Mouse (Mus musculus): Measurements from ENCODE around the gene Cryba1. TPM values are rescaled to one million over a fixed set of nuclear protein-coding genes. Genes with fewer than 3 reads are reported as not detected.

The Cryba1 gene
- polyA plus RNA-seq (2015; fragmentation: Nextera tagmentation; extraction: Ambion mirVana): 0.13 TPM in 1 of 2 replicates, not detected in the other

DNA sequence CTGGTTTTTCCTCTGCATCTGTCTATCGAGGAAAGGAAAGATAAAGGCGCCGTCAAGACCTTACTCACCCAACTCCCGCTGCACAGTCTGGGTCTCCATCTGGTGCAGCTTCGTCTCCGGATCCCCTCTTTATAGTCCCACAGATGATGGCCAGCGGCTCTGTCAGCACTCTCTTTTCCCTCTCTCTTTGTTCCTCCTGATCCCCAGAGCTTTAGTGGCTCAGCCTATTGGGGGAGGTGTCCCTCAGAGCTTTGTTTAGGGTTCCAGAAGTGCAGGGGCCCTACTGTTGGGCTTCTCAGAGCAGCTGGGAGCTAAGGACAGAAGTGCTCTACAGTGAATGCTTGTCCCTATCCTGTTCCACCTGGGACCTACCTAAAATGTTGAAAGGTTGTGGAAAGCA is at the start of gene Cryba1:
Gene Cryba1, minus strand, starts transcription at position 101 of the 400 bp plus-strand sequence.
- Histone ChIP-seq H3K4me2 (no peak within 1 kb of the TSS), H3K27me3 (replicated peaks) (no peaks in the 10 kb centered on the region), H3K9ac (no peak within 1 kb of the TSS), H3K4me3 (replicated peaks) (no peak within 1 kb of the TSS), H3K4me1 (no peaks in the 10 kb centered on the region), H3K36me3 (no peaks in the 10 kb centered on the region), H3K27ac (no peak within 1 kb of the TSS), H3K9me3 (no peaks in the 10 kb centered on the region)
- ATAC-seq (ENCODE audit: insufficient read depth, low FRiP score, low read depth): no peak
- 63% methylated on average over 7 of the region's 7 CpGs for WGBS

DNA sequence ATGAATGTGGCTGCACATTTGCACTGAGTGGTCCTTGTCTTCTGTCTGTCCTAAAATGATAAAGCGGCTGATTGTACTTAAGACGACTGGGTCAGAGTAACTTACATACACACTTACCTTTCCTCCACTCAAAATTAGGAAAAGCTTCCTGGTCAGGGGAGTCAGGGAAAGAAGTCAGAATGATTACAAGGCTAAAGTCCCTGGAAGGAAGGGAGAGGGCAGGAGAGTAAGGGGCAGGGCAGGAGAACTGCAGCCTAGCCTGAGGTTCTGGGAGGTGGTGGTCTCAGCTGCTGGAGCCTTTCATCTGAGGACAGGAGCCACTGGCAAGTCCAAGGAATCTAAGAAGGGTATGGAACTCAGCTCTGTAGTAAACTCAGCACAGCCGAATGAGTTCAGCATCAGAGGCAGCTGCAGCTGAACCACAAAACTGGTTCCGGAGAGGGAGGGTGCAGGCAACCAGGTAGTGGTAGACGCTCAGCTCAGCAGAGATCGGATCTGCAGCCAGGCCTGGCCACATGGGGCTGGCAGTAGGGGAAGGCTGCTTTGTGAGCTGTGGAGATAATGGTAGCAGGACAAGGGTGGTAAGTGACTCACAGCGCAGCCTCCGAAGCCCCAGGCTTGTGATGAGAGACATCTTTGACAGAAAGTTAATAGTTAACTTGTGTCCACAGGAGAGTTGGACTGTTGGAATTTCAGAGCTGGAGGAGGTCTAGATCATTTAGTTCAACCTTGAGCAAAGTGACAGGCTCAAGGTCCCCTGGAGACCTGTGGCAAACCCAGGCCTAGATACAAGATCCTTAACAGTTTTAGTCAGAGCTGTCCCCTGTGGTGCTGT is 47.0 kb upstream of the Cryba1 start:
- peak overlapping the region; percentile 12; the same call in 1 of the 2 replicates for H3K4me2 ChIP-seq
- 0 out of 2 replicates have a peak, but pooled peaks cover 12% of the 10 kb centered on the region for H3K4me1 ChIP-seq
- 0 out of 2 replicates have a peak, but pooled peaks cover under 1% of the 10 kb centered on the region for H3K36me3 ChIP-seq
- no peaks in the 10 kb centered on the region for H3K9me3 ChIP-seq
- peak overlapping the region; percentile 88 for H3K27ac ChIP-seq
- H3K4me3 ChIP-seq (replicated peaks): no peak overlapping the region
- no peak overlapping the region for H3K9ac ChIP-seq
- WGBS: 51% methylated on average over 8 of the region's 8 CpGs
- peak; percentile 90 for ATAC-seq (ENCODE audit: insufficient read depth, low FRiP score, low read depth)
- no peaks in the 10 kb centered on the region for H3K27me3 ChIP-seq (replicated peaks)

DNA sequence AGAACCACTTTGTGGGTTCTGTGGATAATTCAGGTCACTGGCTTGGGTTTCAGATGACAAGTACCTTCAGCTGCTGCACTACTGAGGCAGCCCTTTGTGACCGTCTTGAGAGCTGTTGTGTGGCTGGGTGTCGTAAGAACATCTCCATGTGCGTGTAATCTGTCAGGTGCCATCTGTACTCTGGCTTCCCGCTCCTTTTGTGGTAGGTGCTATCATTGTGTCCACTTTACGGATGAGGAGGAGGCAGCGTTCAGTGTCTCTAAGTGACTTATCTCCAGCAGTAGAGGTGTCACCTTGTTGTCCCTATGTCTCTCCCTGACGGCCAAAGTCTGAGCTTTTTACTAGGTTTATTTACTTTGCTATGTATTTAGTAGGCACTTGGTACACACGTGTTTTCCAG is 45.3 kb upstream of the Cryba1 start:
- no peak overlapping the region for H3K27ac ChIP-seq
- 61% methylated on average over 8 of the region's 8 CpGs for WGBS

DNA sequence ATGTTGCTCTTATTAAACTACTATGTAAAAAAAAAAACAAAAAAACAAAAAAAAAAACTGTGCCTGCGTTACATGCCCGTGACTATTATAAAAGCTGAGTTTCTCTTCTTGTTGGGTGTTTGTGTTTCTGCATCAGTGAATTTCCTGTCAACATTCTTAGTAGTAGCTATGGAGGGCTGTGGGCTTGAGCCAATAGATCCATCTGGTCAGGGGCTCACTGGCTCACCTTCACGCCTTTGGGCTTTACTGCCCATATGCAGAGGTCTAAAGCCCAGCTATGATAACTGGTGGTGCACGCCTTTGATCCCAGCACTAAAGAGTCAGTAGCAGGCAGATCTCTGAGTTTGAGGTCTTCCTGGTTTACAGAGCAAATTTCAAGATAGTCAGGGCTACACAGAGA is 44.4 kb upstream of the Cryba1 start:
- no peaks in the 10 kb centered on the region for H3K9me3 ChIP-seq
- H3K36me3 ChIP-seq: no peaks in the 10 kb centered on the region
- no peak overlapping the region for H3K9ac ChIP-seq
- no peak overlapping the region for H3K4me2 ChIP-seq
- ATAC-seq (ENCODE audit: insufficient read depth, low FRiP score, low read depth): no peak
- 74% methylated on average over 4 of the region's 4 CpGs for WGBS
- no peaks in the 10 kb centered on the region for H3K27me3 ChIP-seq (replicated peaks)
- peak overlapping the region; percentile 40; the same call in 1 of the 2 replicates for H3K27ac ChIP-seq
- H3K4me1 ChIP-seq: peaks cover 33% of the 10 kb centered on the region
- H3K4me3 ChIP-seq (replicated peaks): no peak overlapping the region

More for the DNA sequence above, 45.3 kb upstream of the Cryba1 start:
- Histone ChIP-seq H3K9ac (no peak overlapping the region), H3K4me3 (replicated peaks) (no peak overlapping the region), H3K9me3 (no peaks in the 10 kb centered on the region), H3K27me3 (replicated peaks) (no peaks in the 10 kb centered on the region), H3K4me2 (no peak overlapping the region), H3K36me3 (no peaks in the 10 kb centered on the region), H3K4me1 (peaks cover 26% of the 10 kb centered on the region)
- ATAC-seq (ENCODE audit: insufficient read depth, low FRiP score, low read depth): no peak

DNA sequence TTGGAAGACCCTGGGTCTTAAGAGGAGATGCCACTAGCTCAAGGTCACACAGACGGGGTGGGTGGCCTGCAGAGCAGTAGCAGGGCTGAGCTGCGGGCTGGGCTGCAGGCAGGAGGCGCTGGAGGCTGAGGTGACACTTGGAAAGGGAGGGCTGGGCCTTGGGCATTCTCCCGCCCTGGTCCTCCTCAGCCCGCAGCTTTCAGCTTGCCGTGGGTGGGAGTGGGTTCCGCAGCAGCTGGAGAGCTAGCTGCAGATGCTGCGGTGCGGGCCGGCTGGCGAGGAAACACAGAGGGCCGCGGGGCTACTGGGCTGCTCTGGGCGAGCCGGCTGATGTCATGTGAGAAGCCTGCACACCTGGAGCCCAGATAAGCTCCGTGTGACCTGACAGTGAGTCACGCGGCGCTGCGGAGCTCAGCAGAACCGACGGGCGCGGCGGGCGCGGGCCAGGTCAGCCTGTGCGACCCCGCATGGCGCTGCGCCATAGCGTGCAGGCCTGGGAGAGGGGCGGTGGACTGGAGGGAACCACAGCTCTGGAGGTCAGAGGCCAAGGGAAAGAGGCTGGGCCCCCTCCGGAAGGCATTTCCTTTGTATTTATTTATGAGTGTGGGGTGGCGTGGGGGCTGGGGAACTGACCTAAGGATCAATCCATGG is 41.4 kb upstream of the Cryba1 start:
- no peaks in the 10 kb centered on the region for H3K27me3 ChIP-seq (replicated peaks)
- H3K4me1 ChIP-seq: peaks cover 32% of the 10 kb centered on the region
- whole genome bisulfite sequencing: 6% methylated on average over 35 of the region's 35 CpGs
- H3K9me3 ChIP-seq: no peaks in the 10 kb centered on the region
- H3K36me3 ChIP-seq: no peaks in the 10 kb centered on the region
- H3K4me3 ChIP-seq (replicated peaks): peak overlapping the region; percentile 40
- peak overlapping the region; percentile 35; the same call in 1 of the 2 replicates for H3K9ac ChIP-seq
- peak; percentile 57 for ATAC-seq (ENCODE audit: insufficient read depth, low FRiP score, low read depth)
- H3K4me2 ChIP-seq: peak overlapping the region; percentile 68
- H3K27ac ChIP-seq: peak overlapping the region; percentile 80

DNA sequence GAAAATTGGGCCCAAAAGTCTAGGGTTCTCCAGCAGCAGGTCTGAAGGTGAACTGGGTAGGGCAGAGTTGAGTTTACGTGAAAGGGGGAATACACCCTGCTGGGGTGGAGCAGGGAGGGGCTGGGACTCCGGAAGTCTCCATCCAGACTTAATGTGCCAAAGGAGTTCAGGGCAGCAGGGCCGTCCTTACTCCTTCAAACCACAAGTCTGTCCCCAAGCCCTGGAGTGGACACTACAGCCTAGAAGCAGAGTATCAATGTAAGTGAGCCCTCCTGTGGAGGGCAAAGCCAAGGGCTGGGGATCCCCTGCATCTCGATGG is 40.3 kb upstream of the Cryba1 start:
- Histone ChIP-seq H3K27me3 (replicated peaks) (no peaks in the 10 kb centered on the region), H3K27ac (peak overlapping the region; percentile 42; the same call in 1 of the 2 replicates), H3K9ac (no peak overlapping the region), H3K4me3 (replicated peaks) (no peak overlapping the region; the same call in 1 of the 2 replicates), H3K4me1 (peaks cover 32% of the 10 kb centered on the region), H3K9me3 (no peaks in the 10 kb centered on the region), H3K4me2 (peak overlapping the region; percentile 68), H3K36me3 (no peaks in the 10 kb centered on the region)
- ATAC-seq (ENCODE audit: insufficient read depth, low FRiP score, low read depth): no peak
- WGBS: 39% methylated on average over 4 of the region's 4 CpGs

DNA sequence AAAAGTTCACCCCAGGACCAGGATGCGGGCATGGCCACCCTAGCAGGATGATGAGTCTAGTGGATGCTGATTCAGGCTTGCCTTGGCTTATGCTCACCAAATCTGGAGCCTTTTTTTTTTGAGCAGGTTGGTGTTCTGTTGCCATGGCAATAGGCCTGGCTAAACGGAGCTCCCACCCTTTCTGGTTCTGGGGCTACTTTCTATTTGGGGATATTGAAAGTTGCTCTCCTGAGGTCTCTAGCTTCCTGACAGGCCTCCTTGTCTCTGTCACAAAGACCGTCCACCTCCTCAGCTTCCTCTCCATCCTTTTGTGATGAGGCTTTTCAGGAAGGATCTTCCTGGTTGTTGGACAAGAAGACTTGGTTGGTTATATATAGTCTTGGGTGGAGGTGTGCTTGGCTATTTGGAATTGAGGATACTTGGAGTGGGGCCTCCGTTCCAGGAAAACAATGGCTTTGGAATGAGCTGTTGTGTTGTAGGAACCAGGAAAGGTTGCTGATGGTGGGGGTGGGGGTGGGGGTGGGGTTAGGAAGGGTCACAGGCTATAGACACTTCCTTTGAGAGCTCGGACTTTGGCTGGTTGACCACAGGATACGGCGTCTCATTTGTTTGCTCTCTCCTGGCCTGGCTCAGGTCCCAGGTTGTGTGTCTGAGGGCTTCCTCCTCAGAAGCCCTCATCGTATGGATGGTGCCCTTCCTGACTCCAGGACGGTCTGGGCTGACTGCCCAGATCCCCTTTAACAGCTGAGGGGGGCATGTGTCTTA is 39.8 kb upstream of the Cryba1 start:
- WGBS: 48% methylated on average over 9 of the region's 9 CpGs
- no peaks in the 10 kb centered on the region for H3K36me3 ChIP-seq
- peak overlapping the region; percentile 80 for H3K4me3 ChIP-seq (replicated peaks)
- peak overlapping the region; percentile 82 for H3K27ac ChIP-seq
- no peaks in the 10 kb centered on the region for H3K9me3 ChIP-seq
- peak; percentile 11; the same call in 1 of the 2 replicates for ATAC-seq (ENCODE audit: insufficient read depth, low FRiP score, low read depth)
- H3K9ac ChIP-seq: no peak overlapping the region
- H3K4me2 ChIP-seq: peak overlapping the region; percentile 68
- no peaks in the 10 kb centered on the region for H3K27me3 ChIP-seq (replicated peaks)
- peaks cover 32% of the 10 kb centered on the region for H3K4me1 ChIP-seq

DNA sequence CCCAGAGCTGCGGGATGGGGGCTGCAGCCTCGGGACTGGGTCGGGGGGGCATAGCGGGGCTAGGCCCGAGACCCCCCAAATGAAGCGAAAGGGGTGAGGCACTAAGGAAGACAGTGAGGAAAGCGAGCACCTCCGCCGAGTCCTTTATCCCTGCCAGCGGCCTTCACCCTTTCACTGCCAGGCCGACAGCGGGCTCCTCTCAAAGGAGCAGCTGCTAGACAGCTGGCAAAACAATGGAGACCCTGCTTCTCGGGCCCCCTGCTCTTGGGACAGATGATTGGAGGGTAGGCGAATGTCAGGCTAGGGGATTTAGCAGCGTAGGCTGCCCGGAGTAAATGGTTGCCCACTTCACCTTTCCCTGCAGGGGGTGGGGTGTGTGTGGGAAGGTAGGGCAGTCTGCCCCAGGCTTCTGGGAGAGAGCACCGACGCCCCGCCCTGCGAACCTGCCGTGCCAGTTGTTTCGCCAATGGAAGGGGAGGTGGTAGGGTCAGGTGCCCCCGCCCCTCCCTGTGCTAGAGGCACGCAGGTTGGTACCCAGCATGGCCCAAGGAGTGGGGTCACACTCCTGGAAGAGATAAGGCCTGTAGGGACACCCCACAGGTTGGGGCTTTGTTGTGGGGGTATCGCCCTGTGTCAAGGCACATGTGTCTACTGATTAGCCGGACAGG is 38.7 kb upstream of the Cryba1 start:
- H3K4me3 ChIP-seq (replicated peaks): peak overlapping the region; percentile 80
- 8% methylated on average over 26 of the region's 26 CpGs for WGBS
- peak overlapping the region; percentile 82 for H3K27ac ChIP-seq
- no peaks in the 10 kb centered on the region for H3K36me3 ChIP-seq
- peak overlapping the region; percentile 68 for H3K4me2 ChIP-seq
- H3K9ac ChIP-seq: peak overlapping the region; percentile 87
- peaks cover 32% of the 10 kb centered on the region for H3K4me1 ChIP-seq
- ATAC-seq (ENCODE audit: insufficient read depth, low FRiP score, low read depth): peak; percentile 59
- no peaks in the 10 kb centered on the region for H3K27me3 ChIP-seq (replicated peaks)
- no peaks in the 10 kb centered on the region for H3K9me3 ChIP-seq

DNA sequence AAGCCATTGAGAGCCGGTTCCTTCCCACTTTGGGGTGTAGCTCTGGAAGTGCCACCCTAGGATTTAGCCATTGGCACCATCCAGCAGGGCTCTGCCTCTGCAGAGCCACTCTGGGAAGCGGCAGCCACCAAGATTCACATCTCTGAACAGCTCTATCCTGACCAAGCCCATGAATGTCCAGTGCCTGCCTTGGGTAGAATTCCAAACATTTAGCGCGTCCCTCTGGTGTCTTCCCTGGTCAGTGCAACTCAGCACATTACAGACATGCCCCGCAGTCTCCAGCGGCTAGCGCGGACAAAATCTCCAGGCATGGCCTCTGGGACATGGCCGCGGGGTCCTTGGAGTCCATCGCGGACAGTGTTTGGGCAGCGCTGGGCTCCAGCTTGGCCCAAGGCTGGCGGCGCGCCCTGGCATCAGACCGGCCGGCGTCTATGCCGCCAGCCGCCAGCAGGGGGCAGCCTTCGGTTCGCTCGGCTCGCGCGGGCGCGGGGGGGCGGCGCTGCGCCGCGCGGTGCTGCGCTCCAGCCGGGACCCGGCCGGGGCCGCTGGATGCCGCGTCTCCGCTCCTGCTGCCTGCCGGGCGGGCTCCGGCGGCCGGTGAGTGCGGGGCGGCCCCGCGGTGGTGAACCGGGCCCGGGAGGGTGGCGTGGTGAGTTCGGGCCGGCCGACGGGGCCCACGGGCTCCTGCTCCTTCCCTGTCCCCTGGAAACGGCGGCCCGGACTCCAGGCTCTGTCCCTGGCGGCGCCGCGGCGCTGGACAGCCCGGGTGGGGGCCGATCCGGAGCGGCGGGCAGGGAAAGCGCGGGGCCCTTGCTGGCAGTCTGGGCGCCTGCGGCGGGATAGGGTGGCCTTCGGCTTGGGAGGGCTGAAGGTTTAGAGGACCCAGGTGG is 37.9 kb upstream of the Cryba1 start, which contains the start of gene Myo18a:
Gene Myo18a, plus strand, starts transcription at position 464 of the 890 bp plus-strand sequence.
- H3K4me2 ChIP-seq: peak within 1 kb of the TSS; percentile 68
- WGBS: 1% methylated on average over 79 of the region's 79 CpGs

DNA sequence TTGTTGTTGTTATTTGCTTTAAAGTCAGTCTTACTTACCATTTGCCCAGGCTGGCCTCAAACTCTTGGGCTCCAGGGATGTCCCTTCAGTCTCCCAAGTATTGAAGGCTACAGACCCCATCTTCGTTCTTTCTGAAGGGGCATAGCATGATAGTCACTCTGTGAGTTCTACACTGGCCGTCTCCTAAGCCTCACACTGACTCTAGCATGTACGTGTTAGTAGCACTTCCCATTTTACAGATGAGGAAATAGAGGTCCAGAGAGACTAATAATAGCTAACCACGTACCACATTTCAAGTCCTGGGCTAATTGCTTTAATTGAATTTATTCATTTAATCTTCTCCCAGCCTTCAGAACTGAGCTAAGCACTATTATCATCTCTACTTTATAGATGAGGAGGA is 34.9 kb upstream of the Cryba1 start:
- no peaks in the 10 kb centered on the region for H3K36me3 ChIP-seq
- WGBS: 81% methylated on average over 4 of the region's 4 CpGs
- H3K9me3 ChIP-seq: no peaks in the 10 kb centered on the region

More for the DNA sequence above, 37.9 kb upstream of the Cryba1 start, which contains the start of gene Myo18a:
- Histone ChIP-seq H3K9me3 (no peaks in the 10 kb centered on the region), H3K27me3 (replicated peaks) (no peaks in the 10 kb centered on the region), H3K4me1 (peaks cover 32% of the 10 kb centered on the region), H3K9ac (peak within 1 kb of the TSS; percentile 87), H3K4me3 (replicated peaks) (peak within 1 kb of the TSS; percentile 80), H3K36me3 (no peaks in the 10 kb centered on the region), H3K27ac (peak within 1 kb of the TSS; percentile 82)
- ATAC-seq (ENCODE audit: insufficient read depth, low FRiP score, low read depth): peak; percentile 78

More for the DNA sequence above, 34.9 kb upstream of the Cryba1 start:
- Histone ChIP-seq H3K27me3 (replicated peaks) (no peaks in the 10 kb centered on the region), H3K27ac (no peak overlapping the region), H3K4me3 (replicated peaks) (no peak overlapping the region), H3K4me1 (peaks cover 15% of the 10 kb centered on the region), H3K9ac (no peak overlapping the region), H3K4me2 (no peak overlapping the region)
- no peak for ATAC-seq (ENCODE audit: insufficient read depth, low FRiP score, low read depth)

Measured in stomach, embryonic 15.5 days (tissue).